Mouse (Mus musculus): ENCODE results near the gene Cyp4f39. TPM values are rescaled to one million over a fixed set of nuclear protein-coding genes. Genes with fewer than 3 reads are reported as not detected.

The Cyp4f39 gene
- polyA plus RNA-seq, 1 experiment from 2014 or later = not detected

GRCm38 (mm10) chr17:32450844-32451537, 1.5 kb upstream of the Cyp4f39 start:
- no peak overlapping the region for H3K4me2 ChIP-seq
- no peak overlapping the region for H3K4me3 ChIP-seq (ENCODE audit: low read depth, low read length)
- no peaks in the 10 kb centered on the region for H3K9me3 ChIP-seq (replicated peaks; ENCODE audit: control insufficient read depth, low read length)
- no peak overlapping the region for H3K27ac ChIP-seq (ENCODE audit: low read depth, low read length)
- no peaks in the 10 kb centered on the region for H3K36me3 ChIP-seq (ENCODE audit: control insufficient read depth, insufficient read depth, low read length)
- no peak overlapping the region for H3K9ac ChIP-seq (ENCODE audit: low read depth, low read length)
- no peak for ATAC-seq (replicated peaks; ENCODE audit: insufficient number of reproducible peaks, low FRiP score, low TSS enrichment)
- 42% methylated on average over 2 of the region's 2 CpGs for WGBS (ENCODE audit: insufficient replicate concordance)
- H3K4me1 ChIP-seq (ENCODE audit: control insufficient read depth, insufficient read depth, low read length) = peaks cover 5% of the 10 kb centered on the region; the same call in 1 of the 2 replicates
- peaks cover 19% of the 10 kb centered on the region for H3K27me3 ChIP-seq (ENCODE audit: control insufficient read depth, insufficient read depth, low read length)

- no peaks in the 10 kb centered on the region for H3K36me3 ChIP-seq (ENCODE audit: control insufficient read depth, insufficient read depth, low read length)
- H3K9ac ChIP-seq (ENCODE audit: low read depth, low read length) = no peak overlapping the region
- H3K4me2 ChIP-seq = no peak overlapping the region
- WGBS (ENCODE audit: insufficient replicate concordance) = 67% methylated on average over 4 of the region's 4 CpGs
- no peak for ATAC-seq (replicated peaks; ENCODE audit: insufficient number of reproducible peaks, low FRiP score, low TSS enrichment)
- no peaks in the 10 kb centered on the region for H3K9me3 ChIP-seq (replicated peaks; ENCODE audit: control insufficient read depth, low read length)
- H3K4me3 ChIP-seq (ENCODE audit: low read depth, low read length) = no peak overlapping the region
- no peak overlapping the region for H3K27ac ChIP-seq (ENCODE audit: low read depth, low read length)
- peaks cover 5% of the 10 kb centered on the region; the same call in 1 of the 2 replicates for H3K4me1 ChIP-seq (ENCODE audit: control insufficient read depth, insufficient read depth, low read length)
- H3K27me3 ChIP-seq (ENCODE audit: control insufficient read depth, insufficient read depth, low read length) = peaks cover 19% of the 10 kb centered on the region
These were observed 1.7 kb downstream of the Cyp4f39 start for GRCm38 (mm10) chr17:32454188-32454587.

- ATAC-seq (replicated peaks; ENCODE audit: insufficient number of reproducible peaks, low FRiP score, low TSS enrichment) = no peak
- Histone ChIP-seq H3K27me3 (ENCODE audit: control insufficient read depth, insufficient read depth, low read length) (peaks cover 19% of the 10 kb centered on the region), H3K4me2 (no peak overlapping the region), H3K27ac (ENCODE audit: low read depth, low read length) (no peak overlapping the region), H3K4me3 (ENCODE audit: low read depth, low read length) (no peak overlapping the region), H3K4me1 (ENCODE audit: control insufficient read depth, insufficient read depth, low read length) (peaks cover 5% of the 10 kb centered on the region; the same call in 1 of the 2 replicates), H3K9me3 (replicated peaks; ENCODE audit: control insufficient read depth, low read length) (no peaks in the 10 kb centered on the region), H3K36me3 (ENCODE audit: control insufficient read depth, insufficient read depth, low read length) (no peaks in the 10 kb centered on the region), H3K9ac (ENCODE audit: low read depth, low read length) (no peak overlapping the region)
- WGBS (ENCODE audit: insufficient replicate concordance) = 51% methylated on average over 2 of the region's 2 CpGs
These were observed 2.5 kb downstream of the Cyp4f39 start for GRCm38 (mm10) chr17:32454997-32455396.

- no peaks in the 10 kb centered on the region for H3K27me3 ChIP-seq (ENCODE audit: control insufficient read depth, insufficient read depth, low read length)
- no peak for ATAC-seq (replicated peaks; ENCODE audit: insufficient number of reproducible peaks, low FRiP score, low TSS enrichment)
These were observed 16.0 kb downstream of the Cyp4f39 start for GRCm38 (mm10) chr17:32468494-32468893.

GRCm38 (mm10) chr17:32470795-32471194, 18.3 kb downstream of the Cyp4f39 start:
- H3K27ac ChIP-seq (ENCODE audit: low read depth, low read length) = no peak overlapping the region
- H3K9ac ChIP-seq (ENCODE audit: low read depth, low read length) = no peak overlapping the region
- H3K4me3 ChIP-seq (ENCODE audit: low read depth, low read length) = no peak overlapping the region
- H3K36me3 ChIP-seq (ENCODE audit: control insufficient read depth, insufficient read depth, low read length) = no peaks in the 10 kb centered on the region
- ATAC-seq (replicated peaks; ENCODE audit: insufficient number of reproducible peaks, low FRiP score, low TSS enrichment) = no peak
- no peaks in the 10 kb centered on the region for H3K9me3 ChIP-seq (replicated peaks; ENCODE audit: control insufficient read depth, low read length)
- 71% methylated on average over 4 of the region's 4 CpGs for WGBS (ENCODE audit: insufficient replicate concordance)
- H3K4me2 ChIP-seq = no peak overlapping the region
- H3K27me3 ChIP-seq (ENCODE audit: control insufficient read depth, insufficient read depth, low read length) = no peaks in the 10 kb centered on the region
- no peaks in the 10 kb centered on the region for H3K4me1 ChIP-seq (ENCODE audit: control insufficient read depth, insufficient read depth, low read length)

More at GRCm38 (mm10) chr17:32468494-32468893, 16.0 kb downstream of the Cyp4f39 start:
- Histone ChIP-seq H3K4me1 (ENCODE audit: control insufficient read depth, insufficient read depth, low read length) (no peaks in the 10 kb centered on the region), H3K36me3 (ENCODE audit: control insufficient read depth, insufficient read depth, low read length) (no peaks in the 10 kb centered on the region), H3K9ac (ENCODE audit: low read depth, low read length) (no peak overlapping the region), H3K9me3 (replicated peaks; ENCODE audit: control insufficient read depth, low read length) (no peaks in the 10 kb centered on the region), H3K4me2 (no peak overlapping the region), H3K4me3 (ENCODE audit: low read depth, low read length) (no peak overlapping the region), H3K27ac (ENCODE audit: low read depth, low read length) (no peak overlapping the region)
- WGBS (ENCODE audit: insufficient replicate concordance) = 45% methylated on average over 7 of the region's 7 CpGs

- no peaks in the 10 kb centered on the region for H3K36me3 ChIP-seq (ENCODE audit: control insufficient read depth, insufficient read depth, low read length)
- no peak for ATAC-seq (replicated peaks; ENCODE audit: insufficient number of reproducible peaks, low FRiP score, low TSS enrichment)
- 49% methylated on average over 7 of the region's 7 CpGs for WGBS (ENCODE audit: insufficient replicate concordance)
These were observed 19.7 kb downstream of the Cyp4f39 start for GRCm38 (mm10) chr17:32472176-32472575.

GRCm38 (mm10) chr17:32474954-32475560, 22.5 kb downstream of the Cyp4f39 start:
- Histone ChIP-seq H3K27ac (ENCODE audit: low read depth, low read length) (no peak overlapping the region), H3K4me3 (ENCODE audit: low read depth, low read length) (no peak overlapping the region), H3K4me1 (ENCODE audit: control insufficient read depth, insufficient read depth, low read length) (no peaks in the 10 kb centered on the region), H3K9me3 (replicated peaks; ENCODE audit: control insufficient read depth, low read length) (no peaks in the 10 kb centered on the region), H3K4me2 (no peak overlapping the region), H3K9ac (ENCODE audit: low read depth, low read length) (no peak overlapping the region), H3K27me3 (ENCODE audit: control insufficient read depth, insufficient read depth, low read length) (peaks cover 4% of the 10 kb centered on the region; the same call in 1 of the 2 replicates), H3K36me3 (ENCODE audit: control insufficient read depth, insufficient read depth, low read length) (no peaks in the 10 kb centered on the region)
- WGBS (ENCODE audit: insufficient replicate concordance) = 74% methylated on average over 5 of the region's 5 CpGs
- ATAC-seq (replicated peaks; ENCODE audit: insufficient number of reproducible peaks, low FRiP score, low TSS enrichment) = no peak

More at GRCm38 (mm10) chr17:32472176-32472575, 19.7 kb downstream of the Cyp4f39 start:
- Histone ChIP-seq H3K9me3 (replicated peaks; ENCODE audit: control insufficient read depth, low read length) (no peaks in the 10 kb centered on the region), H3K4me1 (ENCODE audit: control insufficient read depth, insufficient read depth, low read length) (no peaks in the 10 kb centered on the region), H3K9ac (ENCODE audit: low read depth, low read length) (no peak overlapping the region), H3K4me2 (no peak overlapping the region), H3K4me3 (ENCODE audit: low read depth, low read length) (no peak overlapping the region), H3K27me3 (ENCODE audit: control insufficient read depth, insufficient read depth, low read length) (no peaks in the 10 kb centered on the region), H3K27ac (ENCODE audit: low read depth, low read length) (no peak overlapping the region)

GRCm38 (mm10) chr17:32477204-32477603, 24.7 kb downstream of the Cyp4f39 start:
- 93% methylated on average over 1 of the region's 1 CpGs for WGBS (ENCODE audit: insufficient replicate concordance)
- Histone ChIP-seq H3K27me3 (ENCODE audit: control insufficient read depth, insufficient read depth, low read length) (peaks cover 18% of the 10 kb centered on the region), H3K27ac (ENCODE audit: low read depth, low read length) (no peak overlapping the region), H3K36me3 (ENCODE audit: control insufficient read depth, insufficient read depth, low read length) (no peaks in the 10 kb centered on the region), H3K4me2 (no peak overlapping the region), H3K4me3 (ENCODE audit: low read depth, low read length) (no peak overlapping the region), H3K9me3 (replicated peaks; ENCODE audit: control insufficient read depth, low read length) (no peaks in the 10 kb centered on the region), H3K9ac (ENCODE audit: low read depth, low read length) (no peak overlapping the region), H3K4me1 (ENCODE audit: control insufficient read depth, insufficient read depth, low read length) (no peaks in the 10 kb centered on the region)
- ATAC-seq (replicated peaks; ENCODE audit: insufficient number of reproducible peaks, low FRiP score, low TSS enrichment) = no peak
